Mouse (Mus musculus) heart, postnatal 14 days (tissue): Measurements from ENCODE around the gene Eppin. TPM values are rescaled to one million over a fixed set of nuclear protein-coding genes. Genes with fewer than 3 reads are reported as not detected.
"Not testable (repeated sequence)": the region's sequence is repeated elsewhere in the genome, so short reads cannot be mapped to it uniquely, and the experiment has no call there.

Experiments used
- DNase-seq, 2 experiments: peaks; one replicate each; pipeline ENCODE4 v3.0.0; 2021 to 2022
- intact Hi-C: fragments of 180-260 bp; cut with DNase I; formaldehyde crosslinking; loops from one replicate; pipeline ENCODE4 v1.15.1; 2025
- long read RNA-seq, 2 experiments: library from polyadenylated mRNA; stranded (forward); transcript quantifications; one replicate each; pipeline ENCODE4 v2.0.0; 2021
- total RNA-seq, 2 experiments: library from RNA; stranded (reverse); gene quantifications; 2 replicates each; pipeline ENCODE4 v1.2.3; 2021

The Eppin gene
- total RNA-seq: not detected
- long read RNA-seq, experiment 1: 0 reads
- long read RNA-seq, experiment 2: 0 reads

- no peak for DNase-seq
- intact Hi-C loops: loop anchor here (5.0 kb wide), 1 partner anchor 204 kb away; no protein-coding TSS in a partner anchor
These were observed at the start of gene Eppin for GRCm38 (mm10) chr2:164593494-164593893. Gene Eppin (minus strand): TSS chr2:164593594.

GRCm38 (mm10) chr2:164641881-164642673 is 48.7 kb upstream of the Eppin start:
- DNase-seq: no peak
- intact Hi-C loops: no loop called here

GRCm38 (mm10) chr2:164641129-164641528 is 47.7 kb upstream of the Eppin start:
- intact Hi-C loops: no loop called here
- DNase-seq: peak in 1 of 2 experiments; percentile 10

- intact Hi-C loops: no loop called here
- no peak for DNase-seq
These were observed 45.3 kb upstream of the Eppin start, which contains the start of gene Wfdc16 for GRCm38 (mm10) chr2:164638696-164639095. Gene Wfdc16 (minus strand): TSS chr2:164638796.

- DNase-seq: no peak
- intact Hi-C loops: no loop called here
These were observed 41.9 kb upstream of the Eppin start for GRCm38 (mm10) chr2:164635266-164635665.

- intact Hi-C loops: no loop called here
- DNase-seq: no peak
These were observed 28.4 kb upstream of the Eppin start for GRCm38 (mm10) chr2:164621775-164622174.

GRCm38 (mm10) chr2:164619050-164619449 is 25.7 kb upstream of the Eppin start:
- DNase-seq: no peak
- intact Hi-C loops: no loop called here

GRCm38 (mm10) chr2:164615386-164615785 is 22.0 kb upstream of the Eppin start:
- no peak for DNase-seq
- intact Hi-C loops: no loop called here

- intact Hi-C loops: not testable (repeated sequence)
- peak; percentile 64 for DNase-seq
These were observed 20.1 kb upstream of the Eppin start, which contains the start of the genes Wfdc6b and Wfdc8 for GRCm38 (mm10) chr2:164613471-164613870. Gene Wfdc6b (plus strand): TSS chr2:164613522. Gene Wfdc8 (minus strand): TSS chr2:164613626.

GRCm38 (mm10) chr2:164608781-164609180 is 15.4 kb upstream of the Eppin start:
- DNase-seq: no peak
- intact Hi-C loops: no loop called here

GRCm38 (mm10) chr2:164604411-164604810 is 11.0 kb upstream of the Eppin start:
- intact Hi-C loops: no loop called here
- no peak for DNase-seq

- no peak for DNase-seq
- intact Hi-C loops: no loop called here
These were observed 10.1 kb upstream of the Eppin start for GRCm38 (mm10) chr2:164603482-164603881.

GRCm38 (mm10) chr2:164600179-164600578 is 6.8 kb upstream of the Eppin start:
- intact Hi-C loops: no loop called here
- no peak for DNase-seq

- intact Hi-C loops: loop anchor here (1.0 to 5.0 kb wide), 2 partner anchors 134 to 205 kb away; no protein-coding TSS in a partner anchor
- peak in 1 of 2 experiments; percentile 37 for DNase-seq
These were observed 1.4 kb downstream of the Eppin start for GRCm38 (mm10) chr2:164592014-164592413.

- peak; percentile 47 for DNase-seq
- intact Hi-C loops: not testable (repeated sequence)
These were observed 8.2 kb downstream of the Eppin start, which contains the start of gene Wfdc6a for GRCm38 (mm10) chr2:164585025-164585725. Gene Wfdc6a (minus strand): TSS chr2:164585447.

GRCm38 (mm10) chr2:164573359-164573758 is 20.0 kb downstream of the Eppin start, which contains the start of gene Spint3:
Gene Spint3 (minus strand): TSS chr2:164573459.
- intact Hi-C loops, DNase-seq: not testable (repeated sequence)

- intact Hi-C loops: no loop called here
- no peak for DNase-seq
These were observed 25.9 kb downstream of the Eppin start for GRCm38 (mm10) chr2:164567460-164567859.

- DNase-seq: no peak
- intact Hi-C loops: no loop called here
These were observed 26.4 kb downstream of the Eppin start for GRCm38 (mm10) chr2:164566997-164567396.

- DNase-seq: no peak
- intact Hi-C loops: no loop called here
These were observed 29.0 kb downstream of the Eppin start for GRCm38 (mm10) chr2:164564346-164564745.

- intact Hi-C loops: no loop called here
- DNase-seq: peak in 1 of 2 experiments; percentile 34
These were observed 29.9 kb downstream of the Eppin start for GRCm38 (mm10) chr2:164563339-164564038.
